24 mouse cellular contexts compared by ENCODE assay signal in the genomic region with DNA sequence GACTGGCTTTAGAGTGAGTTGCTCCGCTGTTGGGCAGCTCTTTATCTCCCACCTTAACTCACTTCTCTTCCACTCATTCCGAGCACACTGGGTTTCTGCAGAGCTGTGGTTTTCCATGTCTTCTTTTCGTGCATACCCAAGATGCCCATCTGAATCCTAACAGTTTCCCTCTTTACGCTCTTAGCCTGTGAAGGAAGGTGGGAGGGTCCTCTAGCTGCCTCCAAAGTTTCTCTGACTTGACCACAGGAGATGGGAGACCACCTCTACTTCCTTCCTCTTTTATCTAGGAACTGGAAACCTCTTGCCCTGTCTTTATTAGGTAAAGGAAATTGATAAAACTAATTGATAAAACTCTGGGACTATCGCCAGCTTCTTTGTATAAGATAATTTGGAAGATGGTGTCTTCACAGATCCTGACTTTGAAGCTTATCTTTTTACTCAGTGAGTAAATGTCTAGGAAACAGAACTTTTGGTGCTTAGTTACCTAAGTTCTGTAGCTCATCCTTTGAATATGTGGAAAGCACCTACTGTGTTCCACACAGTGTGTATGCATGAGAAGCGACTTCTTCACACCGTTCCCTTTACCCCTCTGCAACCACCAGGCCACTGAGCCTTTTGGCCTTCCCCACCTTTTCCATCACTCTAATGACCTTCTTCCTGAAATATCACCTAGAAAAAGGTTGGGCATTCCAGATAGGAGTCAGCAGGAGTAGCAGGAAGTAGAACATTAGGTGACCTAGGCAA.
DNase-seq lines count a peak whose midpoint lies in the region; ATAC-seq lines count a peak whose summit lies in the region.
"Had no signal": no experiment of that assay in that cellular context is flagged by ENCODE, and none has a peak within 500 bp of the region (broad histone marks: within the 10 kb centered on the region; RNA-seq: fewer than 3 reads in every experiment).

No protein-coding gene starts in this region.

- H3K36me3 ChIP-seq in kidney, embryonic 14.5 days (ENCODE audit: control insufficient read depth, insufficient read depth, low read length) = no peaks in the 10 kb centered on the region
- H3K36me3 ChIP-seq: embryonic facial prominence, embryonic 12.5 days; embryonic facial prominence, embryonic 15.5 days; heart, embryonic 15.5 days; hindbrain, embryonic 12.5 days; hindbrain, embryonic 15.5 days had no signal

- intact Hi-C loops in heart, postnatal 25 days (cut with DNase I) = no loop called here

- no peaks in the 10 kb centered on the region for H3K9me3 ChIP-seq in kidney, embryonic 14.5 days (ENCODE audit: control insufficient read depth, low read length)
- H3K9me3 ChIP-seq: embryonic facial prominence, embryonic 12.5 days; embryonic facial prominence, embryonic 15.5 days; heart, embryonic 15.5 days; hindbrain, embryonic 12.5 days; hindbrain, embryonic 15.5 days had no signal

- 0 out of 2 replicates have a peak, but pooled peaks cover 3% of the 10 kb centered on the region for H3K4me1 ChIP-seq in kidney, embryonic 14.5 days (ENCODE audit: control insufficient read depth, insufficient read depth, low read length)
- H3K4me1 ChIP-seq: embryonic facial prominence, embryonic 12.5 days; embryonic facial prominence, embryonic 15.5 days; hindbrain, embryonic 12.5 days had no signal

- no peak overlapping the region for H3K4me2 ChIP-seq in kidney, embryonic 14.5 days (replicated peaks; ENCODE audit: low read depth, low read length)
- H3K4me2 ChIP-seq: embryonic facial prominence, embryonic 12.5 days; embryonic facial prominence, embryonic 15.5 days; heart, embryonic 11.5 days; heart, embryonic 15.5 days; hindbrain, embryonic 12.5 days; hindbrain, embryonic 15.5 days had no signal

- no peak overlapping the region for H3K4me3 ChIP-seq in kidney, embryonic 14.5 days (ENCODE audit: low read length)
- H3K4me3 ChIP-seq: embryonic facial prominence, embryonic 12.5 days; embryonic facial prominence, embryonic 15.5 days; heart, embryonic 15.5 days; hindbrain, embryonic 12.5 days; hindbrain, embryonic 15.5 days had no signal

- no peak overlapping the region for H3K27ac ChIP-seq in kidney, embryonic 14.5 days (ENCODE audit: low read depth, low read length)
- H3K27ac ChIP-seq: embryonic facial prominence, embryonic 12.5 days; embryonic facial prominence, embryonic 15.5 days; heart, embryonic 15.5 days; hindbrain, embryonic 12.5 days; hindbrain, embryonic 15.5 days had no signal

- DNase-seq in heart, adult 11 months = peak; percentile 42
- DNase-seq in heart, postnatal 25 days (ENCODE audit: low spot score) = no peak
- no peak for DNase-seq in heart, adult 18-20 months
- DNase-seq: adrenal gland, adult 2 months; adrenal gland, postnatal 25 days; cerebellum, adult 18-20 months; cerebellum, adult 9-10 months; cerebellum, postnatal 14 days; forebrain, postnatal 0 days; gastrocnemius, postnatal 10 days; heart, postnatal 10 days; heart, postnatal 4 days; kidney, adult 2 months had no signal

- H3K9ac ChIP-seq in kidney, embryonic 14.5 days (ENCODE audit: low read depth, low read length) = no peak overlapping the region
- H3K9ac ChIP-seq: embryonic facial prominence, embryonic 12.5 days; embryonic facial prominence, embryonic 15.5 days; forebrain, postnatal 0 days; heart, embryonic 15.5 days; hindbrain, embryonic 12.5 days; hindbrain, embryonic 15.5 days had no signal

- H3K27me3 ChIP-seq in kidney, embryonic 14.5 days (ENCODE audit: control insufficient read depth, insufficient read depth, low read length) = no peaks in the 10 kb centered on the region
- H3K27me3 ChIP-seq: embryonic facial prominence, embryonic 12.5 days; embryonic facial prominence, embryonic 15.5 days; heart, embryonic 15.5 days; hindbrain, embryonic 12.5 days; hindbrain, embryonic 15.5 days had no signal

- WGBS in kidney, embryonic 14.5 days = 92% methylated on average over 7 of the region's 7 CpGs

- ATAC-seq in hematopoietic stem cell, adult 5-6 weeks (replicated peaks in 1 of 2; ENCODE audit: insufficient read depth in 1 of 2, low FRiP score in 2 of 2, low TSS enrichment in 1 of 2, low read depth in 1 of 2, poor library complexity in 2 of 2, severe bottlenecking in 2 of 2) = 0 out of 4 replicates have a peak, but pooled peaks have one; percentile 17 to 29
- 0 out of 2 replicates have a peak, but pooled peaks have one; percentile 36 for ATAC-seq in megakaryocyte-erythroid progenitor cell, adult 5-6 weeks (replicated peaks; ENCODE audit: low FRiP score, low TSS enrichment, poor library complexity, severe bottlenecking)
- ATAC-seq in kidney, embryonic 14.5 days (ENCODE audit: low FRiP score, low TSS enrichment) = no peak
- ATAC-seq: forebrain, embryonic 14.5 days; forebrain, postnatal 0 days; intestine, postnatal 0 days had no signal
